Mouse (Mus musculus) left cerebral cortex, adult 18-20 months (tissue): ENCODE measurements around the gene Ppp2r5d. TPM values are rescaled to one million over a fixed set of nuclear protein-coding genes. Genes with fewer than 3 reads are reported as not detected.

Source experiments
- DNase-seq, 2 experiments: peaks; one replicate each; pipeline ENCODE4 v3.0.0; 2021 to 2022; ENCODE audit warnings: low spot score in 2 of 2, mixed read lengths in 1 of 2
- total RNA-seq, 2 experiments: library from RNA; stranded (reverse); gene quantifications; 2 replicates each; pipeline ENCODE4 v1.2.3; 2021

The Ppp2r5d gene
- total RNA-seq, 2 experiments from 2014 or later: 81.5 to 89.3 TPM

- DNase-seq: no peak
These were observed 22.1 kb downstream of the Ppp2r5d start for GRCm38 (mm10) chr17:46682654-46683389.

- DNase-seq: no peak
These were observed 23.3 kb downstream of the Ppp2r5d start for GRCm38 (mm10) chr17:46681466-46682118.

GRCm38 (mm10) chr17:46680760-46681373 lies 24.0 kb downstream of the Ppp2r5d start, which contains the start of gene Klhdc3:
TSS of gene Klhdc3 (minus strand) at chr17:46680914.
- peak; percentile 97 to 98 for DNase-seq

GRCm38 (mm10) chr17:46679843-46680759 lies 24.8 kb downstream of the Ppp2r5d start:
- DNase-seq: peak; percentile 24 to 30

GRCm38 (mm10) chr17:46678911-46679310 lies 26.0 kb downstream of the Ppp2r5d start:
- no peak for DNase-seq

DNA sequence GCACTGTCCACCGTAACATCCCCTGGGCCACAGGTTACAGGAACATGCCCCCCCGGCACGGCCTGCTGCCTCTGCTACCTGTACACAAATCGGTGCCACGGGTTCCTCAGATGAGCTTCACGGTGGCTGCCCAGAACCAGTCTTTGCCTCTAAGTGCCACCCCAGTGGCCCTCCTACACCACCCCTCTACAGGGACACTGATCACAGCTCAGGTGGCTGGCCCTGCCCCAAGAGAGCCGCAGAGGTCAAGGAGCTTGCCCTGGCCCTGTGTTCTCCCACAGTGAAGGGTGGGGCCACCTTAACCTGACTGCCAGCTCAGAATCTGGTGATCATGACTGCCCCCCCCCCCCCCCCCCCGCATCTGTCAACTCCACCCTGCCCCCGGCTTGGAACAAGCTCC lies 26.5 kb downstream of the Ppp2r5d start, which contains the start of gene Mea1:
Mea1 (plus strand) TSS at position 378 of the 400 bp plus-strand sequence.
- DNase-seq: no peak

DNA sequence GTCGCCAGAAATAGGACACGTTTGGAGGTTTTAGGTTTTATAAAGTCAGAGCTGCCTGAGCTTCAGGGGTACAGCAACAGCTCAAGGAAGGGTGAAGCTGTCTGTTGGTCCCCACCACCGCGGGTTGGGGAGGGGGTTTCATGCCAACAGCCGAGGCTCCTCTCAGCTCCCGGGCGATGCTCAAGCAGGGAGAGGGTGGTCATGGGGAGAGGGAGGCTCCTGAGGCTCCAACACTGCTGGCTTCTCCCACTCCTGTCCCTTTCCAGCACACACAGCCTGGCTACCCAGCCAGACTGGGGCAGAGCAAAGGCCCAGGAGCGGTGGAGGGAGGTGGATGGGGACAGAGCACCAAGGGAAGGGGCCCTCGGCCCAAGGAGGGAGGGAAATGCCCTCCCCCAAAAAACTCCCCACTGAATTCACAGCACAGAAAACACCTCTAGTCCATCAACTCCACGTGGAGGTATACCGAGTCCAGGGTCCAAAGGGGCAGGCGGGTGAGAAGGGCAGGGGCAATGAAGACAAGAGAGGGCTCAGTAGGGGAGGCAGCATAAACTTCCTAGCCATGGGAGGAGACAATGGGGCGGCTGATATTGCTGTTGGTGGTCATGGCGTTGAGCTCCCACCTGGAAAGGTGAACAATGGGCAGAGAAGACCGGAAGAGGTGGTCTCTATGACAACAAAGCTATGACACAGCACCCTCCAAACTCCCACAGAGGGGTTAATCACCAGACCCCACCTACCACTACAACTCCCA lies 30.2 kb downstream of the Ppp2r5d start:
- no peak for DNase-seq

DNA sequence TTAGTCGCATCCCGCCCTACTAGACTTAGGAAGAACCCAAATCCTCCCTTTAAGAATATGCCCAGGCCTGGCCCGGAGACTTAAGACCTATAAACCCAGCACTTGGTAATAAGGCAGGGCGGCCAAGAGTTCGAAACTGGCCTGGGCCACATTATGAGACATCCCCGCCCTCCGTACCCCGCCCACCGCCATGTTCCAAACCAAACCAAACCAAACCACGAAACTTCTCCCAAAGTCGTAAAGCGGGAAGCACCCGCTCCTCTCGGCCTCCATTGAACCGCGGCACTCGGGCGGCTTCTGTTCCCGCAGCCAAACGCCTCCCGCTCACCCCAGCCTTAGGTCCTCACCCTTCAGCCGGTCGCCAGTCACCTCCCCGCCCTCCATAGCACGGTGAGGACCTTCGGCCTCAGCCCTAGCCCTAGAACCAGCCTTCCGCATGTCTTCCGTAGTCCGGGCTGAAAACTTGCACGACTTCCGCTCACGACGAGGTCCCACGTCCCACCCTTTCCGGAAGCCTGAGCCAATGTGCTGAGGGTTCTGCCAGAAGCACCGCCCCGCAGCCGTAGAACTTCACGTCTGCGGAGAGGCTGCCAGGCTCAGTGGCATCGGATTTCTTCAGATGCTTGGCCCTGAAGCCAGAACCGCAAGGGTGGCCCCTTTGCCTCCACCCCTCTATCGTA lies 30.9 kb downstream of the Ppp2r5d start, which contains the start of gene Rrp36:
Rrp36 (minus strand) TSS at position 503 of the 680 bp plus-strand sequence.
- DNase-seq: peak; percentile 91 to 92

DNA sequence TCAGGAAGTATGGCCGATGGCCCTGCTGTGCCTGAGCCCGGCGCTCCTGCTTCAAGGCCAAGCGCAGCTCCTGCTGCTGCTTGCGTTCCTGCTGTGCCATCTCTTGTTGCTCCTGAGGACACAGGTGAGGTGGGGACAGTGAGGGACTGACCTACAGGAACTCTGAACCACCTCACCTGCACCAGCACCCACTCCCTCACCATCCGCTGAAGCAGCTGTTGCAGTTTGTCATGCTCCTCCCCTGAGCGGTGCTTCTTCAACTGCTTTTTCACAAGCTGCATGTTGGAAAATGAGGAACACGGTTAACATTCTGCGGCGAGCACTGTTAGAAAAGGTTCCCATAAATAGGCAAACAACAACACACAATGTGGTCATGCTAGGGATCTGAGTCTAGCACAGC lies 35.0 kb downstream of the Ppp2r5d start:
- no peak for DNase-seq

DNA sequence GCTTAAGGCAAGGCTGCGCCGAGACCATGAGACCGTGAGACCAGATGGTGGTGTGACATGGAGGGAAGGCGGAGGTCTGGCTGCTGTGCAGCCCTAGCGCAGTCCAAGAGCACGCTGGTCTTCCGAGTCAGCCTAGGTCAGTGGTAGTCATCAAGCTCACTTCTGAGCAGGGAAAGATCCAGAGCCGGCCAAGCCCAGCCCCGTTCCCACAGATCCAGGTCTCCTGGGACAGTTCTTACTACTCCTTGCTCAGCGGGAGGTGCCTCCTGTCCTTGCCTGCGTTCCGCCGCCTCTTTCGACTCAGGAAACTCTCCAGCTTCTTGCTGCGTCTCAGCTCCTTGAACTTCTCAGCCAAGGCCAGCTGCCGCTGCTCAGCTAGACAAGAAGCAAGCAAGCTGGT lies 37.2 kb downstream of the Ppp2r5d start:
- DNase-seq: no peak

- DNase-seq: no peak
These were observed 42.2 kb downstream of the Ppp2r5d start for GRCm38 (mm10) chr17:46662730-46663129.

DNA sequence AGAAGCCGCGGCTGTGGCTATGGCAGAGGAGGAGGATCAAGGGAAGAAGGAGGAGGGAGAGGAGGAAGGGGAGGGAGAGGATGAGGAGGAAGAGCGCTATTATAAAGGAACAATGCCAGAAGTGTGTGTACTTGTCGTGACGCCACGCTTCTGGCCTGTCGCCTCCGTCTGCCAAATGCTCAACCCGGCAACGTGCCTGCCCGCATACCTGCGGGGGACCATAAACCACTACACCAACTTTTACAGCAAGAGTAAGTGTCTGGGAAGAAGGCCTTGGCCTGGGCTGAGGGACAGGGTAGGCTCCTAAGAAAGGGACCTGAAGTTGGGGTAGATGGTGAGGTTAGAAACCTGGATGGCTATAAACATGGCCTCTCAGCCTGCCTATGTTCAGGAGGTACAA lies 42.9 kb downstream of the Ppp2r5d start:
- DNase-seq: no peak

DNA sequence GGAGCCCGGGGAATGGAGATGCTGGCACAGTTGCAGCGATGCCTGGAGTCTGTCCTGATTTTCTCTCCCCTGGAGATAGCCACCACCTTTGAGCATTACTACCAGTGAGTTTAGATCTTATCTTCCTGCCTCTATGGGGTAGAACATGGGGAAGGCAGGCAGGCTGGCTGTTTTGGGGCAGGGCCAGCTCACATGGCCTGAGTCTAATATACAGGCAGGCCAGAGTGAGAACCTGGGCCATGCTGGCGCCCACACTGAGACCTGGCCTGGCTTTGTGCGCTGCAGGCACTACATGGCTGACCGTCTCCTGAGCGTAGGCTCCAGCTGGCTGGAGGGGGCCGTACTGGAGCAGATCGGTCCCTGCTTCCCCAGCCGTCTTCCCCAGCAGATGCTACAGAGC lies 43.6 kb downstream of the Ppp2r5d start:
- DNase-seq: no peak

DNA sequence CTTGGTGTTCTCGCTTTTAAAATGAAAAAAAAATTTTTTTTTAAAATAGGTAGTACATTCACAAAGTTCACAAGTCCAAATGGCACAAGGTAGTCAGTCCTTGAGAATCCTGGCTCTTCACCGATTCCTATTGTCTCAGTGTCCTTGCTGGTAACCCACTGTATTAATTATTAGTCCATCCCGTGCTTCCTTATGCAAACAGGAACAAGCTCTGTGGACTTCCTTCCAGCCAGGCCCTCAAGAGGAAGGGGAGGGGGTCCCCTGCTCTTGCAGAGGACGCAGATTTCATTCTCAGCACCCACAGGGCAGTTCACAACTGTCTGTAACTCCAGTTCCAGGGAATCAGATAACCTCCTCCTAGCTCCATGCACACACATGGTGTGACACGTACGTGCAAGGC lies 48.9 kb downstream of the Ppp2r5d start:
- DNase-seq: no peak

DNA sequence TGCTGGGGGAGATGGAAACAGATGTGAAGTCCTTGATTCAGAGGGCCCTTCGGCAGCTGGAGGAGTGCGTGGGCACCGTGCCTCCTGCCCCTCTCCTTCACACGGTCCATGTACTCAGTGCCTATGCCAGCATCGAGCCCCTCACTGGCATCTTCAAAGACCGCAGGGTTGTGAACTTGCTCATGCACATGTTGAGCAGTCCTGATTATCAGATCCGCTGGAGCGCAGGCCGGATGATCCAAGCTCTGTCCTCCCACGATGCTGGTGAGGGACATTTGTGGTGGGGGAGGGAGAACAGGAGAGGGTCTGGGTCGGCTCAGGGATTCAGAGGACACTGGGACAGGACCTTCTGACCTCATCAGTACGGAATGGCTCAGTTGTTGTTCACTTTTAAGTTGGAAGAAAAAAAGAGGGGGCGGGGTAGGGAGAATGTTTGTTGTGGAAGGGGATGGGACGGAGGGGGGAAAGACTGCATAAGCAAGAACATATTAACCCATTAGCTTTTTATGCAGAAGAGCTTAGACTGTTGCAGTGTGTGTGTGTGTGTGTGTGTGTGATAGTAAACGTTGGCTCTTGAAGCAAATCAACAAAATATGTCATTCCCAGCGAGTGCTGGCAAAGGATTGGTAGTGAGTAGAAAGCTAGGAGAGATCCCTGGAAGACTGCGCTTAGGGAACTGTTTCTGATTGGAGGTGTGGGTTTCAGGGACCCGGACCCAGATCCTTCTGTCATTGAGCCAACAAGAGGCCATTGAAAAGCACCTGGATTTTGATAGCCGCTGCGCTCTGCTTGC lies 53.0 kb downstream of the Ppp2r5d start:
- DNase-seq: no peak

GRCm38 (mm10) chr17:46651292-46651691 lies 53.6 kb downstream of the Ppp2r5d start:
- no peak for DNase-seq

GRCm38 (mm10) chr17:46650232-46651031 lies 54.5 kb downstream of the Ppp2r5d start, which contains the start of gene Cul7:
TSS of gene Cul7 (plus strand) at chr17:46650337.
- DNase-seq: peak; percentile 84 to 92

DNA sequence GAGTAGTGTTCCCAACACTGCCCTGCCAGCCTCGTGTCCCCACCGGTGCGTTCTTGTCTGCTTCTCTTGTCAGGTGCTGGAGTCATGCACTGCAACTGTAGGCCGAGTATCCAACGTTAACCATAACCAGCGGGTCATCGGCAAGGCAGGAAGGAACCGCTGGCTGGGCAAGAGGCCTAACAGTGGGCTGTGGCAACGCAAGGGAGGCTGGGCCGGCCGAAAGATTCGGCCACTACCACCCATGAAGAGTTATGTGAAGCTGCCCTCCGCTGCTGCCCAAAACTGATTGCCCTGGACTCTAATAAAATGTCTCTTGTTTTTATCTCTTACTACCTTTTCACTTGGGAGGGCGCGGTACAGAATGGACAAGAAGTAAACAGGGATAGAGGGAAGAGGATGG lies 55.1 kb downstream of the Ppp2r5d start:
- no peak for DNase-seq
